In the genomic region with DNA sequence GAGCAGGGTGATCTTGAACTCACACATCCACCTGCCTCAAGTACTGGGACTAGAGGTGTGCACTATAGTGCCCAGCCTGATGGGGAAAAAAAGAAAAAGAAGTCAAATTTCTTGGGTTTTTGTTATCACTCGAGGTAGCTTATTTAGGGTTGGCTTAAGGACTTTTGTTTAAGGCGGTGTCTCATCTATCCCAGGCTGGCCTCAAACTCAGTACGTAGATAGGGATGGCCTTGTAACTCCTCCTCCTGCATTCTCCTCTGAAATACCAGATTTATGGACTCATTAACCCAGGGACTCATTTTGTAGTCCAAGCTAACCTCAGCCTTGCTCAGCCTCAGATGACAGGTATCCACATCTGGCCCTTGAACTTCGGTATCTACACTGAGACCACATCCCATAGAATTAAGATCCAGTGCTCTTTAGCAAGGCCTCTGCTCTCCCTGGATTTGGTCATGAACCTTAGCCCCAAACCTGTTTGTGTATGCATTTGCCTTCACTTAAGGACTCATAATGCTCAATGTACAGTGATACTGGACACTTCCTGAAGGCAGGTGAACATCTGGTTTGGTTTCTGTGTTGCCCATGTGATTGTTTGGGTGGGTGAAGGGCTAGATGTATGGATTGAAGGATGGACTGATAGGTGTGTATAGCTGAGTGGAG, we compare ENCODE assay signal across 7 mouse cellular contexts. TPM values are rescaled to one million over a fixed set of nuclear protein-coding genes. Genes with fewer than 3 reads are reported as not detected.
DNase-seq lines count a peak whose midpoint lies in the region; ATAC-seq lines count a peak whose summit lies in the region.

No protein-coding gene starts in this region.

- no peak overlapping the region for H3K4me3 ChIP-seq in embryonic facial prominence, embryonic 15.5 days (replicated peaks)
- no peak overlapping the region for H3K4me3 ChIP-seq in liver, embryonic 15.5 days (replicated peaks)

- H3K36me3 ChIP-seq in embryonic facial prominence, embryonic 15.5 days = peaks cover 68% of the 10 kb centered on the region
- H3K36me3 ChIP-seq in liver, embryonic 15.5 days (replicated peaks) = peaks cover 70% of the 10 kb centered on the region

- H3K27ac ChIP-seq in embryonic facial prominence, embryonic 15.5 days (replicated peaks) = peak overlapping the region; percentile 76
- peak overlapping the region; percentile 48 for H3K27ac ChIP-seq in liver, embryonic 15.5 days (replicated peaks)

- no peak overlapping the region for H3K9ac ChIP-seq in embryonic facial prominence, embryonic 15.5 days
- H3K9ac ChIP-seq in liver, embryonic 15.5 days = no peak overlapping the region

- no peaks in the 10 kb centered on the region for H3K9me3 ChIP-seq in embryonic facial prominence, embryonic 15.5 days (replicated peaks)
- no peaks in the 10 kb centered on the region for H3K9me3 ChIP-seq in liver, embryonic 15.5 days (replicated peaks)

- 53% methylated on average over 4 of the region's 4 CpGs for WGBS in embryonic facial prominence, embryonic 15.5 days
- 51% methylated on average over 4 of the region's 4 CpGs for WGBS in liver, embryonic 15.5 days (ENCODE audit: insufficient replicate concordance)

- H3K27me3 ChIP-seq in embryonic facial prominence, embryonic 15.5 days = no peaks in the 10 kb centered on the region
- no peaks in the 10 kb centered on the region for H3K27me3 ChIP-seq in liver, embryonic 15.5 days

- no peak overlapping the region for H3K4me2 ChIP-seq in embryonic facial prominence, embryonic 15.5 days (replicated peaks)
- no peak overlapping the region for H3K4me2 ChIP-seq in liver, embryonic 15.5 days

- H3K4me1 ChIP-seq in embryonic facial prominence, embryonic 15.5 days = peaks cover 25% of the 10 kb centered on the region
- H3K4me1 ChIP-seq in liver, embryonic 15.5 days (replicated peaks) = peaks cover 38% of the 10 kb centered on the region

- ATAC-seq in embryonic facial prominence, embryonic 15.5 days (ENCODE audit: insufficient number of reproducible peaks, low FRiP score, low TSS enrichment, low read depth) = no peak
- ATAC-seq in liver, embryonic 15.5 days (ENCODE audit: insufficient read depth) = no peak
- no peak for ATAC-seq in megakaryocyte progenitor cell, adult 5-6 weeks (replicated peaks; ENCODE audit: poor library complexity)

- peak; percentile 24 for DNase-seq in thymus, postnatal 4 days
- no peak for DNase-seq in thymus, postnatal 36 days
- no peak for DNase-seq in ovary, postnatal 36 days (ENCODE audit: low spot score)
- DNase-seq in gastrocnemius, postnatal 4 days (ENCODE audit: low spot score in 2 of 2) = no peak

RNA-seq across cellular contexts. Expression of gene Actb, which starts 4.6 kb away (rescaled TPM):
- polyA plus RNA-seq in embryonic facial prominence, embryonic 15.5 days (2015; fragmentation: Nextera tagmentation; extraction: Ambion mirVana) = 12,790 and 13,060 TPM in 2 replicates
- 5,733 and 6,728 TPM in 2 replicates for polyA plus RNA-seq in liver, embryonic 15.5 days (2015; fragmentation: Nextera tagmentation; extraction: Ambion mirVana)
- total RNA-seq in megakaryocyte progenitor cell, adult 5-6 weeks (2015) = 5,014 and 5,318 TPM in 2 replicates
- 3,372 and 3,558 TPM in 2 replicates for total RNA-seq in megakaryocyte progenitor cell, adult 5-6 weeks (2017)
- 1,000 to 10,000 TPM; 2,802 to 2,810 TPM for total RNA-seq in gastrocnemius, postnatal 4 days (2021)

RNA-seq across cellular contexts. Expression of gene Fbxl18, which starts 6.8 kb away (rescaled TPM):
- polyA plus RNA-seq in embryonic facial prominence, embryonic 15.5 days (2015; fragmentation: Nextera tagmentation; extraction: Ambion mirVana) = 11.7 and 14.7 TPM in 2 replicates
- 3.3 and 4.2 TPM in 2 replicates for polyA plus RNA-seq in liver, embryonic 15.5 days (2015; fragmentation: Nextera tagmentation; extraction: Ambion mirVana)
- total RNA-seq in megakaryocyte progenitor cell, adult 5-6 weeks (2015) = 1.9 and 2.2 TPM in 2 replicates
- 2.4 and 2.6 TPM in 2 replicates for total RNA-seq in megakaryocyte progenitor cell, adult 5-6 weeks (2017)
- total RNA-seq in gastrocnemius, postnatal 4 days (2021) = 1 to 10 TPM; 9.7 to 9.8 TPM

RNA-seq across cellular contexts. Expression of gene Fscn1, which starts 58.2 kb away (rescaled TPM):
- polyA plus RNA-seq in embryonic facial prominence, embryonic 15.5 days (2015; fragmentation: Nextera tagmentation; extraction: Ambion mirVana) = 328 TPM in 2 replicates
- 23.0 and 23.4 TPM in 2 replicates for polyA plus RNA-seq in liver, embryonic 15.5 days (2015; fragmentation: Nextera tagmentation; extraction: Ambion mirVana)
- 0.20 TPM in 1 of 2 replicates, not detected in the other for total RNA-seq in megakaryocyte progenitor cell, adult 5-6 weeks (2015)
- 0.10 TPM in 1 of 2 replicates, not detected in the other for total RNA-seq in megakaryocyte progenitor cell, adult 5-6 weeks (2017)
- total RNA-seq in gastrocnemius, postnatal 4 days (2021) = 100 to 1,000 TPM; 182 to 208 TPM

Comparison
In these comparisons a context has a peak if more than half of its experiments do, and no peak if none do; other contexts are left out.
1. RNA of gene Fscn1, which starts 58.2 kb away (total RNA-seq): 182 to 208 TPM in gastrocnemius, postnatal 4 days; 0.10 to 0.20 TPM in megakaryocyte progenitor cell, adult 5-6 weeks; every median in the first group is over 100 times any median in the second.